ENCODE assay signal across 22 mouse cellular contexts in genomic region chr12:117497361-117497760, GRCm38 (mm10).
"Had no signal": no experiment of that assay in that cellular context is flagged by ENCODE, and none has a peak within 500 bp of the region (broad histone marks: within the 10 kb centered on the region; RNA-seq: fewer than 3 reads in every experiment).

No protein-coding gene starts in this region.

- DNase-seq: kidney, adult 2 months; kidney, postnatal 10 days; kidney, postnatal 4 days; left cerebral cortex, postnatal 4 days; liver, postnatal 0 days; lung, embryonic 14.5 days; retina, postnatal 1 day; right cerebral cortex, postnatal 25 days; spleen, adult 18-20 months; thymus, postnatal 25 days had no signal

- ATAC-seq: intestine, postnatal 0 days; liver, postnatal 0 days; lung, postnatal 0 days; midbrain, embryonic 13.5 days; midbrain, embryonic 16.5 days had no signal

- H3K27ac ChIP-seq: limb, embryonic 12.5 days; limb, embryonic 15.5 days; liver, embryonic 14.5 days; macrophage; midbrain, embryonic 10.5 days; midbrain, embryonic 13.5 days; neural tube, embryonic 13.5 days; stomach, embryonic 15.5 days had no signal

- H3K4me3 ChIP-seq: limb, embryonic 12.5 days; limb, embryonic 15.5 days; midbrain, embryonic 10.5 days; midbrain, embryonic 13.5 days; myocyte; neural tube, embryonic 13.5 days; stomach, embryonic 15.5 days had no signal
